Mouse (Mus musculus): ENCODE measurements at regions not wholly inside any gene's neighbourhood (a gene's known extent, or its start where the extent isn't known, plus 50 kb on each side); places are given as distances from the start of the nearest gene placed in this dataset.
A peak's percentile ranks its signal among the peaks of the same experiment; 100 is the strongest.

DNA sequence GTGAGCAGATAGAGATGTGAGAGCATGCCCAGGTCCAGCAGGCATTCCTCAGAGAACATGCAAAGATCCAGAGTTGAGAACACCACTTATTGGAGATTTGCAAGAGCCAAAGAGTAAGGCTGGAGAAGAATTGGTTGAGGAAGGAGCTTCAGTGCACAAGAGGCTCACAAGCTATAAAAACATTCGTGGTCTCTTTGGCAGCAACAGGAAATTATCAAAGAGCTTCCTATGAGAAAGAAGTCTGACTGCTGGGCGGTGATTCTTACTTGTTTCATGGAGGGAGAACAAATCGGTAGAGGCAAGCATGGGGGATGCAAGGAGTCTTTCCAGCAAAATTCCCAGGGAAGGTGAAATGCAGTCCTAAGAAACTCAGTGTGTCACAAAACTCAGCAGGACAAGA is 83.0 kb upstream of the Dph5 start:
- no peaks in the 10 kb centered on the region for H3K27me3 ChIP-seq (ENCODE audit: control insufficient read depth)
- no peak overlapping the region for H3K4me3 ChIP-seq (replicated peaks)
- H3K4me1 ChIP-seq (ENCODE audit: control insufficient read depth) = peaks cover 11% of the 10 kb centered on the region
- no peak for TF ChIP-seq GATA1 (IDR thresholded peaks at IDR 0.05; ENCODE audit: low read length)
- no peak for TF ChIP-seq TAL1 (IDR thresholded peaks at IDR 0.05; ENCODE audit: low read length)
- H3K36me3 ChIP-seq (ENCODE audit: control insufficient read depth) = no peaks in the 10 kb centered on the region
- H3K9me3 ChIP-seq (ENCODE audit: control insufficient read depth, low read length) = no peaks in the 10 kb centered on the region

DNA sequence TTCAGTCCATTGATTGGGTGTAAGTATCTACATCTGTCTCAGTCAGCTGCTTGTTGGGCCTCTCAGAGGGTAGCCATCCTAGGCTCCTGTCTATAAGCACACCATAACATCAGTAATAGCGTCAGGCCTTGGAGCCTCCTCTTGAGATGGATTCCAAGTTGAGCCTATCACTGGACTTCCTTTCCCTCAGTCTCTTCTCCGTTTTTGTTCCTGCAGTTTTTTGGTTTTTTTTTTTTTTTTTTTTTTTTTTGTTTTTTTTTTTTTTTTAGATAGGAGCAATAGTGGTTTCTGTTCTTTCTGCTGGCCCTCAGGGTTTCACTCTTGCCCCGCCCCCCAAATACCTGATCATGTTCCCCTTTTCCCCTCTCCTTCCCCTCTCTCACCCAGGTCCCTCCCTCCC is 80.6 kb upstream of the Dph5 start:
- no peaks in the 10 kb centered on the region for H3K27me3 ChIP-seq (ENCODE audit: control insufficient read depth)
- H3K36me3 ChIP-seq (ENCODE audit: control insufficient read depth) = no peaks in the 10 kb centered on the region
- H3K9me3 ChIP-seq (ENCODE audit: control insufficient read depth, low read length) = no peaks in the 10 kb centered on the region
- H3K4me1 ChIP-seq (ENCODE audit: control insufficient read depth) = no peaks in the 10 kb centered on the region
- TF ChIP-seq GATA1 (IDR thresholded peaks at IDR 0.05; ENCODE audit: low read length) (no peak), TAL1 (IDR thresholded peaks at IDR 0.05; ENCODE audit: low read length) (no peak)
- H3K4me3 ChIP-seq (replicated peaks) = no peak overlapping the region

DNA sequence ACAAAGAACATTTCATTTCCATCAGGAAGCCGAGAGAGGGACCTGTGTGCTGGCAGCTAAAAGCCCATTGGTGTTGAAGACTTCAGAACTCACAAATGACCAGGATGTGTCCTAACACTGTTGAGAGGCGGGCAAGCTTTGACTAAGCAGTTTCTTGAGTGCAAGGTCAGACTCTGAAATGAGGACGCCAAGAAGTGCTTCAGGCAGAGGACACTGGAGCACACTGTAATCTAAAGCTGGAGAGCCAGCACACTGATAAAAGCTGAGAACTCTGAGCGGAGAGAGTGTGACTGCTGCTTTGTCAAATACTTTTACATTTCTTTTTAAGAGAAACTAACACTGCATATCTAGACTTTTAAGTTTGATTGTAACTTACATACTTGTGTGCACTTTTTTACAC is 72.5 kb upstream of the Dph5 start:
- TF ChIP-seq TAL1 (IDR thresholded peaks at IDR 0.05; ENCODE audit: low read length) = no peak
- TF ChIP-seq GATA1 (IDR thresholded peaks at IDR 0.05; ENCODE audit: low read length) = no peak
- no peaks in the 10 kb centered on the region for H3K36me3 ChIP-seq (ENCODE audit: control insufficient read depth)
- H3K27me3 ChIP-seq (ENCODE audit: control insufficient read depth) = no peaks in the 10 kb centered on the region
- peaks cover 31% of the 10 kb centered on the region for H3K4me1 ChIP-seq (ENCODE audit: control insufficient read depth)
- H3K9me3 ChIP-seq (ENCODE audit: control insufficient read depth, low read length) = no peaks in the 10 kb centered on the region
- peak overlapping the region; percentile 32 for H3K4me3 ChIP-seq (replicated peaks)

DNA sequence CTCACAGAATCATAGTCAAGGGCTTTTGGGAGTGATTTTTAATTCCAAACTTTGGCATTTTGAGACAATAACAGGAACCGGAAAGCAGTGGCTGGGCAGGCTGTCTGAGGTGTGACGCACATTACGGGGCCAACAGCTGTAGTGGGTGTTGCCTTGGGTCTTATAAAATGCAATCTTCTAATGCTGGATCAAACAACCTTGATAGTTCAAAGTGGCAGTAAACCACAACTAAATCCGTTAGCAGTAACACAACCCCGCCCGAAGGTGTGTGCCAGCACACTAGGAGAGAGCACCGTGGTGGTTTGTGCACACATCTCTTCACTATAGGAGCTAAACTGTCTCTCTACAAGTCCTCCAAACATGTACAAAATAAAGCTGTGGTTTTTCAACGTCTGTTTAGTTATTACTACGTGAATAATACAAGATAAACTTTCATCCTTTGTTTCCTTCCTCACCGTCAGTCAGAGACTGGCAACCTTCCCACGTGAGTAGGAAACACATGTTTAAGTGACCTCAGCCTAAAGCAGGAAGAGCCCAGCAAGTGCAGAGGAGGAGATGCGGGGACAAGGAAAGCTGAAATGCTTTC is 72.0 kb upstream of the Dph5 start:
- no peaks in the 10 kb centered on the region for H3K36me3 ChIP-seq (ENCODE audit: control insufficient read depth)
- H3K4me1 ChIP-seq (ENCODE audit: control insufficient read depth) = peaks cover 35% of the 10 kb centered on the region
- H3K27me3 ChIP-seq (ENCODE audit: control insufficient read depth) = no peaks in the 10 kb centered on the region
- TF ChIP-seq TAL1 (IDR thresholded peaks at IDR 0.05; ENCODE audit: low read length) (no peak), GATA1 (IDR thresholded peaks at IDR 0.05; ENCODE audit: low read length) (no peak)
- peak overlapping the region; percentile 32 for H3K4me3 ChIP-seq (replicated peaks)
- no peaks in the 10 kb centered on the region for H3K9me3 ChIP-seq (ENCODE audit: control insufficient read depth, low read length)

DNA sequence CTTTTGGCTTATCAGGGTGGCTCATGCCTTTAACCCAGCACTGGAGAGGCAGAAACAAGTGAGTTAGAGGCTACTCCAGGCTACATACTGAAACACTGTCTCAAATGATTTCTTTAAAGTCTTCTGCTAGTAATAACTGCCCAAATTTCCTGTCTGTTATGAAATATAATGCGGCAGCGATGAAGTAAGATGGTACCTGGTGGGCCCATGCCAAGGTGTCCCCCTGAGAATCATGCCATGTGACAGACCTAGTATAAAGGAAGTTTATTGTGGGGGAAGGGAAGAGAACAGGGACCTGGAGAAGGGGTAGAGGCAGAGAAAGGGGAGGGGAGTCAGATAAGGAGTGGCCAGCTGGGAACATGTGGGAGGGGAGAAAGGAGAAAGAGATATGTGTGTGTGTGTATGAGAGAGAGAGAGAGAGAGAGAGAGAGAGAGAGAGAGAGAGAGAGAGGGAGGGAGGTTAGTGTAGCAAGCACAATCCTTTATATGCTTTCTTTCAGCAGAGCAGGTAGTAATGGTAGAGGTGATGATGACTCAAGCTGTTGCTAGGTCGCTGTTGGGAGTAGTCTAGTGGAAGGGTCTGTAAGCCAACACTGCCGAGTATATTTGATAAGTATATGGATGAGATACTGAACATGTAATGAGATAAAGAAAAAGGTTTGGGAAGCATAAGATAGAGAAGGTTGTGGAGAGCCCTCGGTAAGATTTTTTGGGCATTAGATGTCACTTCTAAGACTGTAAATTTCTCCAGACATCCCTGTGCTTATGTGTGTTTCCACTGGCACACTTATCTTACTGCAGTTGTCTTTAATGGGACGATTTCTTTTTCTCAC is 71.1 kb upstream of the Dph5 start:
- H3K4me3 ChIP-seq (replicated peaks) = no peak overlapping the region
- no peaks in the 10 kb centered on the region for H3K9me3 ChIP-seq (ENCODE audit: control insufficient read depth, low read length)
- H3K36me3 ChIP-seq (ENCODE audit: control insufficient read depth) = no peaks in the 10 kb centered on the region
- H3K27me3 ChIP-seq (ENCODE audit: control insufficient read depth) = no peaks in the 10 kb centered on the region
- peaks cover 35% of the 10 kb centered on the region for H3K4me1 ChIP-seq (ENCODE audit: control insufficient read depth)
- TF ChIP-seq TAL1 (IDR thresholded peaks at IDR 0.05; ENCODE audit: low read length) (no peak), GATA1 (IDR thresholded peaks at IDR 0.05; ENCODE audit: low read length) (no peak)

- no peak overlapping the region for H3K4me3 ChIP-seq (replicated peaks)
- no peaks in the 10 kb centered on the region for H3K9me3 ChIP-seq (ENCODE audit: control insufficient read depth, low read length)
- no peaks in the 10 kb centered on the region for H3K36me3 ChIP-seq (ENCODE audit: control insufficient read depth)
- no peaks in the 10 kb centered on the region for H3K27me3 ChIP-seq (ENCODE audit: control insufficient read depth)
- H3K4me1 ChIP-seq (ENCODE audit: control insufficient read depth) = peaks cover 35% of the 10 kb centered on the region
- TF ChIP-seq TAL1 (IDR thresholded peaks at IDR 0.05; ENCODE audit: low read length) (no peak), GATA1 (IDR thresholded peaks at IDR 0.05; ENCODE audit: low read length) (no peak)
These were observed 69.9 kb upstream of the Dph5 start for GRCm38 (mm10) chr3:115817771-115818170.

- peaks cover 35% of the 10 kb centered on the region for H3K4me1 ChIP-seq (ENCODE audit: control insufficient read depth)
- H3K4me3 ChIP-seq (replicated peaks) = no peak overlapping the region
- TF ChIP-seq TAL1 (IDR thresholded peaks at IDR 0.05; ENCODE audit: low read length) = no peak
- no peak for TF ChIP-seq GATA1 (IDR thresholded peaks at IDR 0.05; ENCODE audit: low read length)
- no peaks in the 10 kb centered on the region for H3K36me3 ChIP-seq (ENCODE audit: control insufficient read depth)
- H3K27me3 ChIP-seq (ENCODE audit: control insufficient read depth) = no peaks in the 10 kb centered on the region
- no peaks in the 10 kb centered on the region for H3K9me3 ChIP-seq (ENCODE audit: control insufficient read depth, low read length)
These were observed 68.9 kb upstream of the Dph5 start for GRCm38 (mm10) chr3:115818734-115819133.

DNA sequence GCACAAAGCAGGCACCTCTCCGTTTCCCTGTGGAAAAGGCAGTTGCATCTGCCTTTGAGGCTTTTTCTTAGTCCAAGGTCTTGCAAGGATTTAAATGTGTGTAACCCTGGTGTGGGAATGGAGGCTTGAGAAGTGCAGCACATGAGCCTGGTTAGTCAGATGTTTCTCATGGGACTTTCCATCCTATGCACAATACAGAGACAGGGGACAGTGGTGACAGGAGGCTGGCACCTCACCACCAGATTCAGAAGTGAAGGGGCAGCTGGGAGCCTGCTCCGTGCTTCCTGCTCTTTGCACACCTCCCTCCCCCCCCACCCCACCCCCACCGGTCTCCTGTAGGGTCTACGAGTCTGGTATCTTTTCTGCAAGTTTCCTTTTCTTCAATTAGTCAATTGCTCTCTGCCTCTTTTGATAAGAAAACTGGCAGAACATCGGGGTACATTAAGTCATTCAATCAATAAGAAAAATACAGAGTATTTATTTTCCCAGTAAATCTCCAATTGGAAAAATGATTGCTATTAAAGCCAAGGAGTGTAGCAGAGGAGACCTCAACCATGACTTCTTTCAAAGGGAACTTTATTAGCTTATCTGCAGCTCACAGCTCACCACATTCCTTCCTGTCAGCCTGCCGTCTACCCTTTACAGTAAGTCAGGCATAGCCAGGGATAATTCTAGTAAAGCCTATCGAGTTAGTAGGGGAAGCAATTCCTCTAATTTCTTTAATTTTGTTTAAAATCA is 68.1 kb upstream of the Dph5 start:
- H3K9me3 ChIP-seq (ENCODE audit: control insufficient read depth, low read length) = no peaks in the 10 kb centered on the region
- H3K36me3 ChIP-seq (ENCODE audit: control insufficient read depth) = no peaks in the 10 kb centered on the region
- H3K27me3 ChIP-seq (ENCODE audit: control insufficient read depth) = no peaks in the 10 kb centered on the region
- H3K4me1 ChIP-seq (ENCODE audit: control insufficient read depth) = peaks cover 35% of the 10 kb centered on the region
- TF ChIP-seq GATA1 (IDR thresholded peaks at IDR 0.05; ENCODE audit: low read length) (no peak), TAL1 (IDR thresholded peaks at IDR 0.05; ENCODE audit: low read length) (no peak)
- H3K4me3 ChIP-seq (replicated peaks) = no peak overlapping the region

DNA sequence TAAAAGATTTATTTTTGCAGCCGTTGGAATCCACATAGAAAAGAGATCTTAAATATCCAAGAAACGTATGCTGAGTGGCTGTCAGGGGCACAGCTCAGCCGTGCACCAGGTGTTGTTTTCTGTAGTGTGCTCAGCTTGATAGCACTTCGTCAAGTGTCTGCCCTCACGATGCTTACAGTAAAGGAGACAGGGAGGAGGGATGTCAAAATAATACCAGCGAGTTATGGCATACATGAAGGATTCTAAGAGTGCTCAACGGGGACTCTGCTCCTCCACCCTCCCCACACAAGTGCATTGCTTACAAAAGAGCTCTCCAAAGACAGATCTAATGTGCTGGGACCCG is 67.5 kb upstream of the Dph5 start:
- Histone ChIP-seq H3K4me1 (ENCODE audit: control insufficient read depth) (peaks cover 33% of the 10 kb centered on the region), H3K9me3 (ENCODE audit: control insufficient read depth, low read length) (no peaks in the 10 kb centered on the region), H3K36me3 (ENCODE audit: control insufficient read depth) (no peaks in the 10 kb centered on the region), H3K4me3 (replicated peaks) (no peak overlapping the region), H3K27me3 (ENCODE audit: control insufficient read depth) (no peaks in the 10 kb centered on the region)
- TF ChIP-seq GATA1 (IDR thresholded peaks at IDR 0.05; ENCODE audit: low read length) (no peak), TAL1 (IDR thresholded peaks at IDR 0.05; ENCODE audit: low read length) (no peak)
